Mouse (Mus musculus): ENCODE data around the gene Lenep. TPM values are rescaled to one million over a fixed set of nuclear protein-coding genes. Genes with fewer than 3 reads are reported as not detected.
A peak's percentile ranks its signal among the peaks of the same experiment; 100 is the strongest.

Gene Lenep
- total and polyA plus RNA-seq, 3 experiments: not detected

- H3K4me3 ChIP-seq (replicated peaks in 1 of 3; ENCODE audit: low read depth in 2 of 3, low read length in 2 of 3, poor library complexity in 1 of 3): peak within 1 kb of the TSS; percentile 70 to 96 (median 95)
- in situ Hi-C loops (cut with MboI; ENCODE audit: low pct_ligation_motif_present, low pct_unique_long_range_greater_than_20kb, low sequenced_read_pairs): no loop called here
- peaks cover 0 to 16% of the 10 kb centered on the region in 2 experiments; a peak in 2 of 4 replicates for H3K4me1 ChIP-seq (ENCODE audit: control insufficient read depth in 1 of 2, insufficient read depth in 2 of 2)
- peak; percentile 95 for DNase-seq (ENCODE audit: extremely low read depth)
- peaks cover 42 to 64% of the 10 kb centered on the region in 2 experiments for H3K36me3 ChIP-seq (replicated peaks in 1 of 2; ENCODE audit: control insufficient read depth in 1 of 2, insufficient read depth in 1 of 2, low read length in 1 of 2)
- peak within 1 kb of the TSS; percentile 68 for H3K27ac ChIP-seq (ENCODE audit: insufficient read depth, low read depth)
- H3K9ac ChIP-seq (ENCODE audit: insufficient read depth, low read depth): peak within 1 kb of the TSS; percentile 93
- H3K27me3 ChIP-seq (replicated peaks): no peaks in the 10 kb centered on the region
- peak within 1 kb of the TSS; percentile 95 for H3K4me2 ChIP-seq (ENCODE audit: insufficient read depth, low read depth, poor library complexity, severe bottlenecking)
- H3K9me3 ChIP-seq (replicated peaks; ENCODE audit: low read length): no peaks in the 10 kb centered on the region
- dilution Hi-C loops (cut with MboI; ENCODE audit: extremely low pct_ligation_motif_present, extremely low pct_unique_long_range_greater_than_20kb, low sequenced_read_pairs): no loop called here
- no peak for TF ChIP-seq USF1 (IDR thresholded peaks at IDR 0.05; ENCODE audit: low read depth, low read length)
- TF ChIP-seq UBTF (IDR thresholded peaks at IDR 0.05; ENCODE audit: low read depth, low read length): no peak
- peak; percentile 98 for TF ChIP-seq POLR2AphosphoS2 (IDR thresholded peaks at IDR 0.05; ENCODE audit: low read depth, low read length)
- TF ChIP-seq TBP (conservative IDR thresholded peaks at IDR 0.05; ENCODE audit: low read depth, low read length): no peak
- TF ChIP-seq CHD1 (IDR thresholded peaks at IDR 0.05; ENCODE audit: low read depth, low read length): no peak
- TF ChIP-seq RCOR1 (conservative IDR thresholded peaks at IDR 0.05; ENCODE audit: low read depth, low read length): no peak
- TF ChIP-seq ELF1 (IDR thresholded peaks at IDR 0.05; ENCODE audit: low read depth, low read length): peak; percentile 88
- TF ChIP-seq KAT2A (IDR thresholded peaks at IDR 0.05; ENCODE audit: insufficient replicate concordance, low read length): no peak
- no peak for TF ChIP-seq E2F4 (IDR thresholded peaks at IDR 0.05; ENCODE audit: insufficient replicate concordance, low read depth, low read length)
- TF ChIP-seq JUN (IDR thresholded peaks at IDR 0.05; ENCODE audit: insufficient read depth, low read depth, low read length): no peak
- peak; percentile 79 for TF ChIP-seq HCFC1 (IDR thresholded peaks at IDR 0.05; ENCODE audit: low read depth, low read length)
- TF ChIP-seq NELFE (IDR thresholded peaks at IDR 0.05; ENCODE audit: low read depth, low read length): peak; percentile 80
- TF ChIP-seq MYC (IDR thresholded peaks at IDR 0.05; ENCODE audit: low read depth, low read length): no peak
- no peak for TF ChIP-seq ZC3H11A (IDR thresholded peaks at IDR 0.05; ENCODE audit: low read depth, low read length)
- TF ChIP-seq MAZ (IDR thresholded peaks at IDR 0.05; ENCODE audit: low read depth, low read length): peak; percentile 79; the same call in 1 of the 2 replicates
- peak; percentile 67; the same call in 1 of the 2 replicates for TF ChIP-seq SIN3A (IDR thresholded peaks at IDR 0.05; ENCODE audit: low read length)
- peak; percentile 51 for TF ChIP-seq IRF4 (IDR thresholded peaks at IDR 0.05; ENCODE audit: low read depth, low read length)
- no peak for TF ChIP-seq GABPA (IDR thresholded peaks at IDR 0.05; ENCODE audit: insufficient replicate concordance, low read depth, low read length)
- no peak for TF ChIP-seq JUND (conservative IDR thresholded peaks at IDR 0.05; ENCODE audit: low read depth, low read length)
- 0 out of 2 replicates have a peak, but pooled peaks have one; percentile 42 for TF ChIP-seq MAX (IDR thresholded peaks at IDR 0.05; ENCODE audit: low read length)
- TF ChIP-seq ETS1 (conservative IDR thresholded peaks at IDR 0.05; ENCODE audit: low read depth, low read length): no peak
- TF ChIP-seq CHD2 (IDR thresholded peaks at IDR 0.05; ENCODE audit: low read length): no peak; the same call in 1 of the 2 replicates
- TF ChIP-seq USF2 (conservative IDR thresholded peaks at IDR 0.05; ENCODE audit: low read depth, low read length): no peak
- no peak for TF ChIP-seq ZKSCAN1 (IDR thresholded peaks at IDR 0.05; ENCODE audit: borderline replicate concordance, low read depth, low read length)
- peak; percentile 63; the same call in 1 of the 2 replicates for TF ChIP-seq MEF2A (IDR thresholded peaks at IDR 0.05; ENCODE audit: borderline replicate concordance, low read depth, low read length)
- TF ChIP-seq NRF1 (IDR thresholded peaks at IDR 0.05; ENCODE audit: low read depth, low read length): peak; percentile 71
- TF ChIP-seq RAD21 (IDR thresholded peaks at IDR 0.05; ENCODE audit: low read depth, low read length): no peak
- TF ChIP-seq SMC3 (IDR thresholded peaks at IDR 0.05; ENCODE audit: low read depth, low read length): no peak; the same call in 1 of the 2 replicates
- TF ChIP-seq POLR2A (IDR thresholded peaks at IDR 0.05; ENCODE audit: low read depth, low read length): peak; percentile 80
- TF ChIP-seq ZMIZ1 (IDR thresholded peaks at IDR 0.05; ENCODE audit: low read depth, low read length): no peak; the same call in 1 of the 2 replicates
- TF ChIP-seq PAX5 (IDR thresholded peaks at IDR 0.05; ENCODE audit: low read length): no peak
- no peak for TF ChIP-seq BHLHE40 (IDR thresholded peaks at IDR 0.05; ENCODE audit: low read depth, low read length)
- TF ChIP-seq CTCF (conservative IDR thresholded peaks at IDR 0.05 in 1 of 2, IDR thresholded peaks at IDR 0.05 in 1 of 2; ENCODE audit: low read depth in 2 of 2, low read length in 2 of 2): no peak
- TF ChIP-seq ZNF384 (IDR thresholded peaks at IDR 0.05; ENCODE audit: low read depth, low read length): no peak
- no peak for TF ChIP-seq MAFK (IDR thresholded peaks at IDR 0.05; ENCODE audit: insufficient replicate concordance, low read length)
- no peak; the same call in none of the 2 replicates for TF ChIP-seq MXI1 (IDR thresholded peaks at IDR 0.05; ENCODE audit: low read depth, low read length)
- TF ChIP-seq TCF12 (IDR thresholded peaks at IDR 0.05; ENCODE audit: low read depth, low read length): 0 out of 2 replicates have a peak, but pooled peaks have one; percentile 58
- peaks cover 19% of the 10 kb centered on the region for H3K79me2 ChIP-seq (replicated peaks; ENCODE audit: control insufficient read depth, extremely low read depth, insufficient read depth, poor library complexity, severe bottlenecking)
Measured at GRCm38 (mm10) chr3:89430171-89431159, 27.9 kb upstream of the Lenep start, which contains the start of gene Pygo2. Pygo2 (plus strand) TSS chr3:89430214.
